Mouse (Mus musculus) liver (tissue): Measurements from ENCODE around the gene Tsen34.

Experiments used
- DNase-seq: peaks from one replicate; pipeline ENCODE4 v3.0.0-alpha.2; 2020; ENCODE audit warnings: mixed read lengths

Gene Tsen34

GRCm38 (mm10) chr7:3692382-3692986, at the start of gene Tsen34:
Gene Tsen34 (plus strand): TSS chr7:3692863.
- no peak for DNase-seq

GRCm38 (mm10) chr7:3643412-3643811, 49.3 kb upstream of the Tsen34 start:
- no peak for DNase-seq

GRCm38 (mm10) chr7:3643843-3644242, 48.8 kb upstream of the Tsen34 start:
- no peak for DNase-seq

GRCm38 (mm10) chr7:3644348-3644671, 48.4 kb upstream of the Tsen34 start:
- peak; percentile 95 for DNase-seq

- DNase-seq, result peak; percentile 98
Observed at GRCm38 (mm10) chr7:3644672-3645487, 47.8 kb upstream of the Tsen34 start, which contains the start of gene Cnot3. Gene Cnot3 (plus strand): TSS chr7:3645268.

GRCm38 (mm10) chr7:3645488-3646025, 47.1 kb upstream of the Tsen34 start:
- no peak for DNase-seq

- DNase-seq, result no peak
Observed at GRCm38 (mm10) chr7:3646188-3646587, 46.5 kb upstream of the Tsen34 start.

GRCm38 (mm10) chr7:3646641-3647040, 46.0 kb upstream of the Tsen34 start:
- DNase-seq, result no peak

- no peak for DNase-seq
Observed at GRCm38 (mm10) chr7:3656966-3657365, 35.7 kb upstream of the Tsen34 start.

GRCm38 (mm10) chr7:3658578-3658977, 34.1 kb upstream of the Tsen34 start:
- DNase-seq, result no peak

- peak; percentile 34 for DNase-seq
Observed at GRCm38 (mm10) chr7:3664524-3665214, 28.0 kb upstream of the Tsen34 start.

GRCm38 (mm10) chr7:3665215-3666114, 27.2 kb upstream of the Tsen34 start, which contains the start of gene Leng1:
Gene Leng1 (minus strand): TSS chr7:3665840.
- peak; percentile 95 for DNase-seq

- DNase-seq, result peak; percentile 73
Observed at GRCm38 (mm10) chr7:3666921-3667391, 25.7 kb upstream of the Tsen34 start.

- DNase-seq, result peak; percentile 85
Observed at GRCm38 (mm10) chr7:3674507-3675227, 18.0 kb upstream of the Tsen34 start.

GRCm38 (mm10) chr7:3675228-3675548, 17.5 kb upstream of the Tsen34 start:
- no peak for DNase-seq

GRCm38 (mm10) chr7:3676371-3676770, 16.3 kb upstream of the Tsen34 start:
- DNase-seq, result no peak

- DNase-seq, result no peak
Observed at GRCm38 (mm10) chr7:3677342-3677741, 15.3 kb upstream of the Tsen34 start, which contains the start of gene Tmc4. Gene Tmc4 (minus strand): TSS chr7:3677553.

- DNase-seq, result no peak
Observed at GRCm38 (mm10) chr7:3683908-3684550, 8.6 kb upstream of the Tsen34 start.

- DNase-seq, result no peak
Observed at GRCm38 (mm10) chr7:3684698-3685097, 8.0 kb upstream of the Tsen34 start.

- no peak for DNase-seq
Observed at GRCm38 (mm10) chr7:3685400-3686187, 7.1 kb upstream of the Tsen34 start.
